ENCODE assay signal across 20 mouse cellular contexts in the genomic region with DNA sequence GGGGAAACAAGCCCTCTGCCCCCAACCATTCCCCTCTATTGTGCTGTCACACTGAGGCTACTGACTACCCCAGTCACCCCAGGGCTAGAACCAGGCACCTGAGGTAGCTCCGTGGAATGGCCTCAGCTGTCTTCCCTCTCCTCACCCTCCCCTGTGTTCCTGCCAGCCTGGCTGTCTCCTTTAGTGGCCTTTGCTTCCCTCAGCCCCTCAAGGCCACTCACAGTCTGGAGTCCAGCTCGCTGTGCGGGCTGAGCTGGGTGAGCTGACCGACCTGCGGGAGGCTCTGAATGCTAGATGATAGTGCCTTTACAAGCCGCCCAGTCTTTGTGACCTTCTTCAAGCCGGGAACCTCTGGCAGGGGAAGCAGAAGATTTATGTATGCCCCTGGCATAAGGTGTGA. TPM values are rescaled to one million over a fixed set of nuclear protein-coding genes. Genes with fewer than 3 reads are reported as not detected.
DNase-seq lines count a peak whose midpoint lies in the region; ATAC-seq and TF ChIP-seq lines count a peak whose summit lies in the region.
"Had no signal": no experiment of that assay in that cellular context is flagged by ENCODE, and none has a peak within 500 bp of the region (broad histone marks: within the 10 kb centered on the region; RNA-seq: fewer than 3 reads in every experiment).

No protein-coding gene starts in this region.

- H3K4me1 ChIP-seq in intestine, embryonic 16.5 days (ENCODE audit: control insufficient read depth, insufficient read depth, low read length), result no peaks in the 10 kb centered on the region
- H3K4me1 ChIP-seq in intestine, postnatal 0 days (replicated peaks; ENCODE audit: control insufficient read depth, insufficient read depth, low read length), result no peaks in the 10 kb centered on the region
- H3K4me1 ChIP-seq in testis, adult 2 months (ENCODE audit: control insufficient read depth, insufficient read depth, low read length), result no peaks in the 10 kb centered on the region; the same call in 1 of the 2 replicates
- H3K4me1 ChIP-seq: embryonic facial prominence, embryonic 13.5 days; forebrain, embryonic 12.5 days; heart, embryonic 12.5 days; hindbrain, embryonic 15.5 days had no signal

- H3K36me3 ChIP-seq in intestine, embryonic 16.5 days (ENCODE audit: control insufficient read depth, insufficient read depth, low read length), result no peaks in the 10 kb centered on the region
- no peaks in the 10 kb centered on the region; the same call in 1 of the 2 replicates for H3K36me3 ChIP-seq in intestine, postnatal 0 days (ENCODE audit: control insufficient read depth, insufficient read depth)
- no peaks in the 10 kb centered on the region for H3K36me3 ChIP-seq in testis, adult 2 months (ENCODE audit: control insufficient read depth, insufficient read depth, low read length)
- H3K36me3 ChIP-seq: embryonic facial prominence, embryonic 13.5 days; forebrain, embryonic 12.5 days; heart, embryonic 12.5 days; hindbrain, embryonic 15.5 days had no signal

- ATAC-seq in intestine, embryonic 16.5 days, result peak; percentile 41; the same call in 1 of the 2 replicates
- ATAC-seq in intestine, postnatal 0 days, result no peak
- ATAC-seq: forebrain, embryonic 16.5 days; inflammation-experienced regulatory T-cells, adult 6 months had no signal

- H3K4me2 ChIP-seq in intestine, embryonic 16.5 days (ENCODE audit: low read depth, low read length), result no peak overlapping the region
- no peak overlapping the region for H3K4me2 ChIP-seq in intestine, postnatal 0 days (replicated peaks; ENCODE audit: low read depth)
- H3K4me2 ChIP-seq: embryonic facial prominence, embryonic 13.5 days; forebrain, embryonic 12.5 days; heart, embryonic 12.5 days; hindbrain, embryonic 15.5 days had no signal

- 69% methylated on average over 7 of the region's 7 CpGs for WGBS in intestine, embryonic 16.5 days
- 72% methylated on average over 7 of the region's 7 CpGs for WGBS in intestine, postnatal 0 days

- no peak overlapping the region for H3K4me3 ChIP-seq in intestine, embryonic 16.5 days (ENCODE audit: low read length)
- H3K4me3 ChIP-seq in intestine, postnatal 0 days (ENCODE audit: low read depth, low read length), result no peak overlapping the region
- no peak overlapping the region for H3K4me3 ChIP-seq in testis, adult 2 months (ENCODE audit: control insufficient read depth, low read depth, low read length)
- H3K4me3 ChIP-seq: embryonic facial prominence, embryonic 13.5 days; forebrain, embryonic 12.5 days; heart, adult 2 months; heart, embryonic 12.5 days; hindbrain, embryonic 15.5 days had no signal

- no peak for TF ChIP-seq CTCF in intestine, postnatal 0 days (IDR thresholded peaks at IDR 0.05; ENCODE audit: low read depth)
- no peak for TF ChIP-seq CTCF in testis, adult 2 months (IDR thresholded peaks at IDR 0.05; ENCODE audit: control insufficient read depth, insufficient read depth, insufficient replicate concordance, low read depth, low read length)

- no peak for DNase-seq in testis, postnatal 10 days (ENCODE audit: low spot score)
- DNase-seq in adrenal gland, postnatal 14 days, result peak; percentile 71
- DNase-seq in thymus, postnatal 10 days (ENCODE audit: low spot score in 2 of 2), result no peak
- no peak for DNase-seq in retina, embryonic 14.5 days (ENCODE audit: low spot score)
- DNase-seq: cerebellum, adult 11 months; cerebellum, adult 8-10 months; cerebellum, postnatal 25 days; gastrocnemius, postnatal 10 days; heart, adult 2 months had no signal

- no peaks in the 10 kb centered on the region for H3K9me3 ChIP-seq in intestine, embryonic 16.5 days (ENCODE audit: control insufficient read depth, low read length)
- H3K9me3 ChIP-seq in intestine, postnatal 0 days (ENCODE audit: control insufficient read depth), result no peaks in the 10 kb centered on the region
- H3K9me3 ChIP-seq: embryonic facial prominence, embryonic 13.5 days; forebrain, embryonic 12.5 days; heart, embryonic 12.5 days; hindbrain, embryonic 15.5 days had no signal

- no peaks in the 10 kb centered on the region for H3K27me3 ChIP-seq in intestine, embryonic 16.5 days (replicated peaks; ENCODE audit: control insufficient read depth, insufficient read depth, low read length)
- no peaks in the 10 kb centered on the region for H3K27me3 ChIP-seq in intestine, postnatal 0 days (replicated peaks; ENCODE audit: control insufficient read depth, insufficient read depth, low read length)
- H3K27me3 ChIP-seq in testis, adult 2 months (ENCODE audit: control insufficient read depth, insufficient read depth, low read length), result no peaks in the 10 kb centered on the region
- H3K27me3 ChIP-seq: embryonic facial prominence, embryonic 13.5 days; forebrain, embryonic 12.5 days; heart, embryonic 12.5 days; hindbrain, embryonic 15.5 days had no signal

- no peak for TF ChIP-seq POLR2A in testis, adult 2 months (IDR thresholded peaks at IDR 0.05; ENCODE audit: control insufficient read depth, low read depth, low read length)

- no peak overlapping the region for H3K27ac ChIP-seq in intestine, embryonic 16.5 days (ENCODE audit: low read length)
- no peak overlapping the region for H3K27ac ChIP-seq in intestine, postnatal 0 days (ENCODE audit: low read depth, low read length)
- H3K27ac ChIP-seq in testis, adult 2 months (ENCODE audit: control insufficient read depth, insufficient read depth, low read depth, low read length), result peak overlapping the region; percentile 62
- H3K27ac ChIP-seq: embryonic facial prominence, embryonic 13.5 days; forebrain, embryonic 12.5 days; heart, adult 2 months; hindbrain, embryonic 15.5 days had no signal

- H3K9ac ChIP-seq in intestine, embryonic 16.5 days (ENCODE audit: low read depth, low read length), result no peak overlapping the region
- H3K9ac ChIP-seq in intestine, postnatal 0 days (ENCODE audit: low read depth, low read length), result no peak overlapping the region
- H3K9ac ChIP-seq: embryonic facial prominence, embryonic 13.5 days; forebrain, embryonic 12.5 days; heart, embryonic 12.5 days; hindbrain, embryonic 15.5 days had no signal

RNA-seq across cellular contexts. Expression of a gene that starts 16.7 kb away (rescaled TPM):
- 0.27 and 0.32 TPM in 2 replicates for polyA plus RNA-seq in intestine, embryonic 16.5 days (2015; fragmentation: Nextera tagmentation; extraction: Ambion mirVana)
- 0.07 TPM in 1 of 2 replicates, not detected in the other for polyA plus RNA-seq in intestine, postnatal 0 days (2015; fragmentation: Nextera tagmentation; extraction: Ambion mirVana)
- 51.7 and 65.0 TPM in 2 replicates for polyA plus RNA-seq in testis, adult 2 months (2012; rRNA removed)
- 0.67 and 1.4 TPM in 2 replicates for total RNA-seq in adrenal gland, postnatal 14 days (2021)
- total RNA-seq: MEL had no signal

RNA-seq across cellular contexts. Expression of a gene that starts 42.6 kb away (rescaled TPM):
- 4.4 and 4.9 TPM in 2 replicates for polyA plus RNA-seq in intestine, embryonic 16.5 days (2015; fragmentation: Nextera tagmentation; extraction: Ambion mirVana)
- polyA plus RNA-seq in intestine, postnatal 0 days (2015; fragmentation: Nextera tagmentation; extraction: Ambion mirVana), result 5.0 and 5.3 TPM in 2 replicates
- polyA plus RNA-seq in testis, adult 2 months (2012; rRNA removed), result 5.3 and 5.4 TPM in 2 replicates
- 20.0 and 20.2 TPM in 2 replicates for total RNA-seq in adrenal gland, postnatal 14 days (2021)

RNA-seq across cellular contexts. Expression of a gene that starts 50.5 kb away (rescaled TPM):
- polyA plus RNA-seq in intestine, embryonic 16.5 days (2015; fragmentation: Nextera tagmentation; extraction: Ambion mirVana), result 5.9 and 6.3 TPM in 2 replicates
- 0.51 and 0.86 TPM in 2 replicates for polyA plus RNA-seq in intestine, postnatal 0 days (2015; fragmentation: Nextera tagmentation; extraction: Ambion mirVana)
- polyA plus RNA-seq in testis, adult 2 months (2012; rRNA removed), result 7.6 and 7.7 TPM in 2 replicates
- total RNA-seq in adrenal gland, postnatal 14 days (2021), result 38.0 and 40.0 TPM in 2 replicates
- total RNA-seq: MEL had no signal
- polyA plus RNA-seq: C2C12; inflammation-experienced regulatory T-cells, adult 6 months had no signal

Comparison
In these comparisons a context has a peak if more than half of its experiments do, and no peak if none do; other contexts are left out.
1. RNA of a gene that starts 16.7 kb away (polyA plus RNA-seq): 51.7 to 65.0 TPM in testis, adult 2 months; 0.27 to 0.32 TPM in intestine, embryonic 16.5 days and 0.07 TPM in intestine, postnatal 0 days; every median in the first group is over 10 times any median in the second.